Mouse (Mus musculus): ENCODE measurements at regions not wholly inside any gene's neighbourhood (a gene's known extent, or its start where the extent isn't known, plus 50 kb on each side); places are given as distances from the start of the nearest gene placed in this dataset.

DNA sequence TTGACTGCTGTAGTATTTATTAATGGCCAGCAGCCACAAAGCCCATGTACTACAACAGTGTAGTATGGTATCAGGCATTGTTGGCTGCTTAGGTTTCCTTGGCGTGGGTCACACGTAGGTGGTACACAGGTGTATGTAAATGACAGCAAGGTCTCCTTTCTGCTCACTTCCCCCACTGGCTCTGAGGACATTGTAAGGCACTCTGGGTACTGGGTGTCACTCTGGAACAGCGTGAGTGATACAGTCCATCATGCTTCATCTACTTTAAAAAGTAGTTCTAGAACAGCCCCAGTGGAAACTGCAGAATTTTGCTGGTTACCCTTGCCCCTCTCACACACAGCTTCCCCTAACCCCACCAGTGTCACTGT lies 116.0 kb downstream of the Cdh26 start:
- TF ChIP-seq CTCF (conservative IDR thresholded peaks at IDR 0.05 in 1 of 2, IDR thresholded peaks at IDR 0.05 in 1 of 2; ENCODE audit: low read depth in 2 of 2, low read length in 2 of 2) (no peak), POLR2A (IDR thresholded peaks at IDR 0.05; ENCODE audit: low read depth, low read length) (no peak), SIN3A (IDR thresholded peaks at IDR 0.05; ENCODE audit: low read length) (no peak), JUN (IDR thresholded peaks at IDR 0.05; ENCODE audit: insufficient read depth, low read depth, low read length) (no peak), E2F4 (IDR thresholded peaks at IDR 0.05; ENCODE audit: insufficient replicate concordance, low read depth, low read length) (no peak), ETS1 (conservative IDR thresholded peaks at IDR 0.05; ENCODE audit: low read depth, low read length) (no peak), UBTF (IDR thresholded peaks at IDR 0.05; ENCODE audit: low read depth, low read length) (no peak), NRF1 (IDR thresholded peaks at IDR 0.05; ENCODE audit: low read depth, low read length) (no peak)
